Mouse (Mus musculus) small intestine, adult 2 months (tissue): ENCODE measurements around the gene Umad1. TPM values are rescaled to one million over a fixed set of nuclear protein-coding genes. Genes with fewer than 3 reads are reported as not detected.

Experiments used
- H3K27ac ChIP-seq: fragments of 200-500 bp; 2 replicates; pipeline ENCODE4 v1.5.1; 2012; ENCODE audit warnings: low read depth, low read length, control low read depth, inconsistent platforms; ENCODE audit not compliant: insufficient read depth
- H3K27me3 ChIP-seq: fragments of 200-500 bp; 2 replicates; pipeline ENCODE4 v1.6.1; 2012; ENCODE audit warnings: mild to moderate bottlenecking, moderate library complexity, low read length, inconsistent platforms; ENCODE audit not compliant: control insufficient read depth, insufficient read depth
- H3K36me3 ChIP-seq: fragments of 200-500 bp; 2 replicates; pipeline ENCODE4 v1.6.1; 2012; ENCODE audit warnings: mild to moderate bottlenecking, low read length, control low read depth, inconsistent platforms; ENCODE audit not compliant: control insufficient read depth, insufficient read depth
- H3K4me1 ChIP-seq: fragments of 200-500 bp; 2 replicates; pipeline ENCODE4 v1.6.1; 2012; ENCODE audit warnings: low read length, inconsistent platforms, mixed read lengths; ENCODE audit not compliant: control insufficient read depth, insufficient read depth, insufficient read length
- H3K4me3 ChIP-seq: fragments of 200-500 bp; 2 replicates; pipeline ENCODE4 v1.5.1; 2012; ENCODE audit warnings: low read depth, mild to moderate bottlenecking, control low read depth, inconsistent platforms, low read length, moderate library complexity
- CTCF ChIP-seq: fragments of 200-500 bp; IDR thresholded peaks from 2 replicates; pipeline ENCODE4 v1.5.1; 2012; ENCODE audit warnings: low read depth, mild to moderate bottlenecking, control low read depth, inconsistent platforms, low read length, moderate library complexity, mixed read lengths; ENCODE audit not compliant: insufficient replicate concordance, insufficient read length; ENCODE audit errors: extremely low read depth
- POLR2A ChIP-seq: fragments of 200-500 bp; IDR thresholded peaks from 2 replicates; pipeline ENCODE4 v1.6.1; 2012; ENCODE audit warnings: low read depth, mild to moderate bottlenecking, control low read depth, inconsistent platforms, low read length, moderate library complexity
- WGBS: fragments of 180-500 bp; shearing (Covaris S2); methylation state at CpG from one replicate; pipeline ENCODE4 v1.1.7; 2018; 5-methylcytosine and 5-hydroxymethylcytosine counted together
- polyA plus RNA-seq: library from polyadenylated mRNA; depleted of rRNA; stranded (reverse); fragments of >200 nt; gene quantifications from 2 replicates; pipeline ENCODE4 v1.2.3, GENCODE M21; 2012

Umad1 gene
- polyA plus RNA-seq, 1 experiment: 9.0 TPM

DNA sequence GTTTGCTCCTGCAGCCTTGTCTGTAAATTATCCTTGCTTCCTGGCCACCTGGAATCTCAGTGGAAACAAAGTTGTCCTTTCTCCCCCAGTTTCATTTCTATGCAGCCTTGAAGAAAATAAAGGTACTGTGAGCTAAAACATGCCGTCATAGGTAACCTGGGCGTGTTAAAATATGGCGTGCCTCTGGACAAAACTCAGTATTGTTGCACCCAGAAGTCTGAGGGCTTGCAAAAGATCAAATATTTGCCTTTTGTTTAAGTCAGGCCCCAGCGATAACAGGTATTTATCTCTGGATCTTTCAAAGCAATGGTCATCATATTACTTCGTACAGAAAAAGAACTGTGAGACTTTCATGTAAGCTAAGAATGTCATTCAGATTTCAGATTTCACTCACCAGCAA lies 206.9 kb downstream of the Umad1 start:
- no peak for TF ChIP-seq CTCF
- no peak for TF ChIP-seq POLR2A
- Histone ChIP-seq H3K4me3 (no peak overlapping the region), H3K4me1 (peaks cover 23% of the 10 kb centered on the region), H3K27me3 (no peaks in the 10 kb centered on the region), H3K27ac (peak overlapping the region; percentile 54; the same call in 1 of the 2 replicates), H3K36me3 (no peaks in the 10 kb centered on the region)
- whole genome bisulfite sequencing: 24% methylated on average over 5 of the region's 5 CpGs

GRCm38 (mm10) chr6:8467667-8468337 lies 208.7 kb downstream of the Umad1 start:
- WGBS: 58% methylated on average over 10 of the region's 10 CpGs
- no peak overlapping the region for H3K27ac ChIP-seq
- H3K36me3 ChIP-seq: no peaks in the 10 kb centered on the region
- H3K4me3 ChIP-seq: no peak overlapping the region
- H3K27me3 ChIP-seq: no peaks in the 10 kb centered on the region
- H3K4me1 ChIP-seq: peaks cover 21% of the 10 kb centered on the region
- no peak for TF ChIP-seq POLR2A
- TF ChIP-seq CTCF: no peak

GRCm38 (mm10) chr6:8469918-8470317 lies 210.8 kb downstream of the Umad1 start:
- Histone ChIP-seq H3K27ac (no peak overlapping the region), H3K36me3 (no peaks in the 10 kb centered on the region), H3K4me3 (no peak overlapping the region), H3K27me3 (no peaks in the 10 kb centered on the region), H3K4me1 (peaks cover 12% of the 10 kb centered on the region)
- TF ChIP-seq POLR2A (no peak), CTCF (no peak)
- 93% methylated on average over 3 of the region's 3 CpGs for WGBS

GRCm38 (mm10) chr6:8472125-8472524 lies 213.0 kb downstream of the Umad1 start:
- H3K4me3 ChIP-seq: no peak overlapping the region
- 94% methylated on average over 3 of the region's 3 CpGs for WGBS
- no peaks in the 10 kb centered on the region for H3K27me3 ChIP-seq
- H3K27ac ChIP-seq: no peak overlapping the region
- H3K36me3 ChIP-seq: no peaks in the 10 kb centered on the region
- TF ChIP-seq POLR2A: no peak
- no peak for TF ChIP-seq CTCF
- peaks cover under 1% of the 10 kb centered on the region for H3K4me1 ChIP-seq

DNA sequence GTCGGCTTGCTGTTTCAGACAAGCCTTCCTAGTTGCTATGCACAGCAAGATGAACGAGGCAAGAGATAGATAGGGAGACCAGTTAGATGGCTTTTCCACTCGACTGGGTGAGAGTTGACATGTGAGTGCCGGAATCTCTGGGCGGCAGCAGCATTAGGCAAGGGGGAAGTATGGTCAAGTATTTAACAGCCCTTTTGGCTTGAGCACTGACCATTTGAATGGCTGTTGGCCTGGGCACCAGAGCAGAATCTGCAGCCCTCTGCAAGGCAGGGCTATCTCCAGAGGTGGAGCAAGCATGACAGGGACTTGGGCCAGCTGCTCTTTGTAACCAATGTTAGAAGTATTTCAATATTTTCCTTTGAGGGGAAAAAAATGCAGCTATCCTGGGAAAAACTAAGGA lies 213.8 kb downstream of the Umad1 start:
- TF ChIP-seq POLR2A (no peak), CTCF (no peak)
- 47% methylated on average over 5 of the region's 5 CpGs for WGBS
- no peaks in the 10 kb centered on the region; the same call in 1 of the 2 replicates for H3K4me1 ChIP-seq
- no peak overlapping the region for H3K27ac ChIP-seq
- no peaks in the 10 kb centered on the region for H3K27me3 ChIP-seq
- no peak overlapping the region for H3K4me3 ChIP-seq
- H3K36me3 ChIP-seq: no peaks in the 10 kb centered on the region

GRCm38 (mm10) chr6:8473498-8473897 lies 214.4 kb downstream of the Umad1 start:
- Histone ChIP-seq H3K4me1 (no peaks in the 10 kb centered on the region; the same call in 1 of the 2 replicates), H3K4me3 (no peak overlapping the region), H3K27me3 (no peaks in the 10 kb centered on the region), H3K36me3 (no peaks in the 10 kb centered on the region), H3K27ac (no peak overlapping the region)
- TF ChIP-seq POLR2A (no peak), CTCF (no peak)
- 41% methylated on average over 5 of the region's 5 CpGs for WGBS

GRCm38 (mm10) chr6:8474316-8474715 lies 215.2 kb downstream of the Umad1 start:
- H3K27ac ChIP-seq: no peak overlapping the region
- H3K4me1 ChIP-seq: no peaks in the 10 kb centered on the region; the same call in 1 of the 2 replicates
- 77% methylated on average over 3 of the region's 3 CpGs for WGBS
- no peaks in the 10 kb centered on the region for H3K27me3 ChIP-seq
- no peaks in the 10 kb centered on the region for H3K36me3 ChIP-seq
- TF ChIP-seq POLR2A: no peak
- no peak for TF ChIP-seq CTCF
- H3K4me3 ChIP-seq: no peak overlapping the region
